Mouse (Mus musculus) stomach, postnatal 0 days (tissue): ENCODE data around the gene Sdc3.

Experiments
- CTCF ChIP-seq: IDR thresholded peaks from 2 replicates; pipeline ENCODE4 v1.5.1; 2016; ENCODE audit warnings: antibody characterized with exemption, low read depth, mild to moderate bottlenecking, moderate library complexity
- EP300 ChIP-seq: optimal IDR thresholded peaks from 2 replicates; pipeline ENCODE3; 2016; ENCODE audit warnings: antibody characterized with exemption

DNA sequence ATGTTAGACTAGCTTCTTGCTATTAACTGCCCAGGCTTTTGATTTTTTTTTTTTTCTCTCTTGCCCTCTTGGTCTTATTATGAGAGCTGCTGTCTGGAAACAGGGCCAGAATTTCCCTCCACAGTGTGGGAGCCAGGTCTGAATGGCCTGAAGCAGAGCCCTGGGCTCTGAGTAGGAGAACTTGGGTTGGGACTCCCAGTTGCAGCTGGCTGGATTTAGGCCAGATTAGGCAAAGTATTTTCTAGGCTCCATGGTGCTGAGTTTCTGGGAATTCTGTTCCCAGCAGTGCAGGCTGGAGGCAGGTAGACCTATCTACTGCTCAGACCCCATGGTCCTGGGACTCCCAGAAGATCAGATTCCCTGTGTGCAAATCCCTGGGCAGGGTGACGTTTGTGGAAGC is 6.1 kb downstream of the Sdc3 start:
- TF ChIP-seq EP300: no peak
- no peak for TF ChIP-seq CTCF
